Mouse (Mus musculus) erythroblast, embryonic 14.5 days (primary cell): Measurements from ENCODE around the gene Rpl27.

ENCODE experiments used
- GATA1 ChIP-seq: IDR thresholded peaks from 2 replicates; pipeline ENCODE4 v1.6.1; 2012; ENCODE audit warnings: low read length, inconsistent platforms, mixed read lengths
- TAL1 ChIP-seq: IDR thresholded peaks from 3 replicates; pipeline ENCODE4 v1.6.1; 2012; ENCODE audit warnings: low read length, inconsistent platforms, mixed read lengths

GRCm38 (mm10) chr11:101468731-101469130, 26.6 kb downstream of the Rpl27 start:
- no peak for TF ChIP-seq GATA1
- TF ChIP-seq TAL1: no peak
